Mouse (Mus musculus) liver, embryonic 18 days (tissue): ENCODE measurements around the gene Mcfd2. TPM values are rescaled to one million over a fixed set of nuclear protein-coding genes. Genes with fewer than 3 reads are reported as not detected.

Experiments used
- polyA plus RNA-seq: library from polyadenylated mRNA; depleted of rRNA; stranded (reverse); fragments of >200 nt; gene quantifications from 2 replicates; pipeline ENCODE4 v1.2.3, GENCODE M21; 2012; rRNA removed

Mcfd2 gene
- 143 and 151 TPM in 2 replicates for polyA plus RNA-seq

DNA sequence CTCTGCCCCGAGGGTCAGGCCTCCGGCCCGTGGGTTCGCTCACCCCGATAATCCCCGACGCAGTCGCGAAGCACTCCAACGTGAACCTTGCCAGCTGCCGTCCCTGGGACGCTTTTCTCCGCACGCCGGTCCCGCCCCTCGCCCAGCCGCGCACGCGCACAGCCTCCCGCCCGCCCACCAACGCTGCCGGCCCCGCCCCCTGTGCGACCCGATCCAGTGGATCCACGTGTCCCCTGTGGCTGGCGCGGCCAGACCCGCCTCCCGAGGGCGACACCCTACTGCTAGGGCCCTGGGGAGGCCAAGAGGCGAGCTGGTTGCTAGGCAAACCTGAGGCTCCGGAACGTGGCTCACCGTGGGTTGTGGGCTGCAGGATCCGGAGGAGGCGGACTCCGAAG, at the start of gene Mcfd2:
Gene Mcfd2, minus strand, starts transcription at position 144 of the 395 bp plus-strand sequence.

DNA sequence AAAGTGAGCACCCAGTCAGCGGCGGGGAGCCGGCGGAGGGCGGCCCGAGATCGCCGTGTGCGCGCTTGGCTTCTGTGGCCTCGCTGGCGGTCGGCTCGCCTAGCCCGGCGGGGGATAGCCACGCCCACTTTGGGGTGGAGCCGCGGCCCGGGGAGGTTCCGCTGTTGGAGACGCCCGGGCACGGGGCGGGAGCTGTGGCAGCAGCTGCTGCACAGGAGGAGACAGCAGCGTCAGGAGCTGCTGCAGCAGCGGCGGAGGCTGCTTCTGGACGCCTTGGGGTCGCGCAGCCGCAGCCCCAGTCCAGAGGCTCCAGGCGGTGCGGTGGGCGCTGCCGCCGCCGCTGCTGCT, 16.9 kb upstream of the Mcfd2 start, which contains the start of gene Ttc7:
Gene Ttc7, plus strand, starts transcription at position 181 of the 348 bp plus-strand sequence.

Other genes with a start within 250 kb of the Mcfd2 start
- gene Pigf, start 240.5 kb downstream of the Mcfd2 start, polyA plus RNA-seq: 9.2 and 9.5 TPM in 2 replicates
- gene Cript, start 240.4 kb downstream of the Mcfd2 start, polyA plus RNA-seq: 21.4 and 22.9 TPM in 2 replicates
- gene Socs5, start 158.3 kb downstream of the Mcfd2 start, polyA plus RNA-seq: 2.2 and 2.4 TPM in 2 replicates
- gene Ttc7, start 17.0 kb upstream of the Mcfd2 start, polyA plus RNA-seq: 6.2 and 6.8 TPM in 2 replicates
- not detected in 2 replicates for gene Stpg4, start 161.8 kb upstream of the Mcfd2 start, polyA plus RNA-seq
- gene Calm2, start 181.0 kb upstream of the Mcfd2 start, polyA plus RNA-seq: 184 and 197 TPM in 2 replicates